Mouse (Mus musculus): ENCODE results near the gene Dlx1.

DNA sequence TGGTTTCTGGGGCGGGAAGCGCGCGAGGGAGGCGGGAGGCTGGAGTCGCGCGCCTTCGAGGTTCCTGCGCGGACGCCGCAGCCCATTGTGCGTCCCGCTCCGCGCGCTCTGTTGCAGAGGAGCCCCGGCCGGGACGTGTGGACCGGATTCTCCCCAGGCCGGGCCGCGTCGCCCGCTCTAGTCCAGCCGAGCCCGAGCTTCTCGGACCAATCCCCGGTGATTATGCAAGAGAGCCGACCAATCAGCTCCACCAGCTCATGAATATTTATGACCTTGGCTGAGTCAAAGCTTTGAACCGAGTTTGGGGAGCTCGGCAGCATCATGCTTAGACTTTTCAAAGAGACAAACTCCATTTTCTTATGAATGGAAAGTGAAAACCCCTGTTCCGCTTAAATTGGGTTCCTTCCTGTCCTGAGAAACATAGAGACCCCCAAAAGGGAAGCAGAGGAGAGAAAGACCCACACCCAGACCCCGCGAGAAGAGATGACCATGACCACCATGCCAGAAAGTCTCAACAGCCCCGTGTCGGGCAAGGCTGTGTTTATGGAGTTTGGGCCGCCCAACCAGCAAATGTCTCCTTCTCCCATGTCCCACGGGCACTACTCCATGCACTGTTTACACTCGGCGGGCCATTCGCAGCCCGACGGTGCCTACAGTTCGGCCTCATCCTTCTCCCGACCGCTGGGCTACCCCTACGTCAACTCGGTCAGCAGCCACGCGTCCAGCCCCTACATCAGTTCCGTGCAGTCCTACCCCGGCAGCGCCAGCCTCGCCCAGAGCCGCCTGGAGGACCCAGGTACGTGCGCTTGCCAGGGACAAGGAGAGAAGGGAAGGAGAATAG is 1.8 kb downstream of the Dlx1 start:
- TF ChIP-seq CTCF (IDR thresholded peaks at IDR 0.05; ENCODE audit: low read depth), result no peak
- TF ChIP-seq EP300 (IDR thresholded peaks at IDR 0.05; ENCODE audit: low read depth), result no peak

Measured in heart, postnatal 0 days (tissue).